Mouse (Mus musculus): Measurements from ENCODE around the gene Gm13420.

Gm13420 gene

GRCm38 (mm10) chr2:29702189-29702588, 49.3 kb downstream of the Gm13420 start:
- DNase-seq (ENCODE audit: low spot score) = no peak

- DNase-seq (ENCODE audit: low spot score) = no peak
Measured at GRCm38 (mm10) chr2:29701393-29701792, 50.1 kb downstream of the Gm13420 start.

- no peak for DNase-seq (ENCODE audit: low spot score)
Measured at GRCm38 (mm10) chr2:29700898-29701297, 50.6 kb downstream of the Gm13420 start.

- no peak for DNase-seq (ENCODE audit: low spot score)
Measured at GRCm38 (mm10) chr2:29698421-29699290, 52.8 kb downstream of the Gm13420 start.

- DNase-seq (ENCODE audit: low spot score) = no peak
Measured at GRCm38 (mm10) chr2:29696207-29696800, 55.2 kb downstream of the Gm13420 start.
